ENCODE assay signal across 11 mouse cellular contexts in genomic region chr6:51258304-51258703, GRCm38 (mm10).
"Had no signal": no experiment of that assay in that cellular context is flagged by ENCODE, and none has a peak within 500 bp of the region (broad histone marks: within the 10 kb centered on the region; RNA-seq: fewer than 3 reads in every experiment).

No protein-coding gene starts in this region.

- H3K9ac ChIP-seq: kidney, embryonic 15.5 days; liver, embryonic 15.5 days; lung, embryonic 14.5 days; midbrain, embryonic 13.5 days had no signal

- DNase-seq: kidney, adult 2 months; kidney, postnatal 14 days; lung, embryonic 14.5 days; lung, postnatal 10 days; right cerebral cortex, postnatal 14 days; thymus, postnatal 36 days had no signal

- H3K4me3 ChIP-seq: kidney, embryonic 15.5 days; limb, embryonic 10.5 days; liver, embryonic 15.5 days; midbrain, embryonic 13.5 days had no signal

- H3K27me3 ChIP-seq: kidney, embryonic 15.5 days; liver, embryonic 15.5 days; midbrain, embryonic 13.5 days had no signal

- H3K9me3 ChIP-seq: kidney, embryonic 15.5 days; limb, embryonic 10.5 days; liver, embryonic 15.5 days; midbrain, embryonic 13.5 days had no signal

- ATAC-seq: midbrain, embryonic 13.5 days had no signal

- H3K4me1 ChIP-seq: kidney, embryonic 15.5 days; limb, embryonic 10.5 days; midbrain, embryonic 13.5 days had no signal

- H3K4me2 ChIP-seq: kidney, embryonic 15.5 days; liver, embryonic 15.5 days; lung, embryonic 14.5 days; midbrain, embryonic 13.5 days had no signal

- H3K36me3 ChIP-seq: kidney, embryonic 15.5 days; limb, embryonic 10.5 days; liver, embryonic 15.5 days; midbrain, embryonic 13.5 days had no signal

- H3K27ac ChIP-seq: kidney, embryonic 15.5 days; limb, embryonic 10.5 days; liver, embryonic 15.5 days; macrophage; midbrain, embryonic 13.5 days had no signal
